Mouse (Mus musculus) forebrain, embryonic 14.5 days (tissue): ENCODE measurements around the gene Susd2. TPM values are rescaled to one million over a fixed set of nuclear protein-coding genes. Genes with fewer than 3 reads are reported as not detected.

ENCODE experiments used
- ATAC-seq: fragments of 200-750 bp; cut with Nextera tagmentation; 2 replicates; pipeline ENCODE4 v1.8.0; 2017; ENCODE audit warnings: mild to moderate bottlenecking, moderate library complexity
- DNase-seq: peaks from one replicate; pipeline ENCODE4 v3.0.0-alpha.2; 2015; ENCODE audit warnings: low spot score
- H3K27ac ChIP-seq: fragments of 300-500 bp; sonication (generic); 2 replicates; pipeline ENCODE4 v1.5.1; 2014; ENCODE audit warnings: low read depth, mild to moderate bottlenecking, control low read depth, low read length, moderate library complexity
- H3K27me3 ChIP-seq: fragments of 300-500 bp; sonication (generic); replicated peaks from 2 replicates; pipeline ENCODE4 v1.6.1; 2014; ENCODE audit warnings: low read length, control low read depth, mixed read lengths; ENCODE audit not compliant: control insufficient read depth, insufficient read depth
- H3K36me3 ChIP-seq: fragments of 300-500 bp; sonication (generic); 2 replicates; pipeline ENCODE4 v1.6.1; 2014; ENCODE audit warnings: low read length, control low read depth; ENCODE audit not compliant: control insufficient read depth, insufficient read depth
- H3K4me1 ChIP-seq: fragments of 300-500 bp; sonication (generic); 2 replicates; pipeline ENCODE4 v1.6.1; 2014; ENCODE audit warnings: antibody characterized with exemption, low read length, control low read depth; ENCODE audit not compliant: control insufficient read depth, insufficient read depth
- H3K4me2 ChIP-seq: fragments of 300-500 bp; sonication (generic); 2 replicates; pipeline ENCODE4 v1.6.1; 2014; ENCODE audit warnings: mild to moderate bottlenecking, control low read depth, low read length
- H3K4me3 ChIP-seq: fragments of 300-500 bp; sonication (generic); 2 replicates; pipeline ENCODE4 v1.5.1; 2014; ENCODE audit warnings: low read depth, low read length, control low read depth
- H3K9ac ChIP-seq: fragments of 300-500 bp; sonication (generic); 2 replicates; pipeline ENCODE4 v1.6.1; 2014; ENCODE audit warnings: mild to moderate bottlenecking, low read length, control low read depth, moderate library complexity
- H3K9me3 ChIP-seq: fragments of 300-500 bp; sonication (generic); replicated peaks from 2 replicates; pipeline ENCODE4 v1.6.1; 2016; ENCODE audit warnings: low read length, control low read depth, mixed read lengths; ENCODE audit not compliant: control insufficient read depth
- WGBS: fragments of 180-500 bp; shearing (Covaris S2); extraction: QIAGEN DNeasy Blood & Tissue Kit; methylation state at CpG from one replicate; pipeline ENCODE4 v1.1.7; 2014; 5-methylcytosine and 5-hydroxymethylcytosine counted together
- polyA plus RNA-seq: library from polyadenylated mRNA; unstranded; fragments of >200 nt; fragmentation: Nextera tagmentation; extraction: Ambion mirVana; gene quantifications from 2 replicates; pipeline ENCODE4 v1.2.1, GENCODE M21; 2014

Susd2 gene
- polyA plus RNA-seq, 1 experiment from 2014 or later = 1.3 TPM

- DNase-seq = no peak
- WGBS = 87% methylated on average over 7 of the region's 7 CpGs
- Histone ChIP-seq H3K4me2 (no peak overlapping the region), H3K4me3 (no peak overlapping the region), H3K9ac (no peak overlapping the region), H3K27ac (no peak overlapping the region), H3K4me1 (no peaks in the 10 kb centered on the region), H3K36me3 (peaks cover 23% of the 10 kb centered on the region; the same call in 1 of the 2 replicates), H3K27me3 (no peaks in the 10 kb centered on the region), H3K9me3 (no peaks in the 10 kb centered on the region)
- ATAC-seq = no peak
These were observed 33.2 kb upstream of the Susd2 start for GRCm38 (mm10) chr10:75676819-75677565.

GRCm38 (mm10) chr10:75676286-75676685 is 32.5 kb upstream of the Susd2 start:
- Histone ChIP-seq H3K9me3 (no peaks in the 10 kb centered on the region), H3K4me2 (no peak overlapping the region), H3K4me3 (no peak overlapping the region), H3K9ac (no peak overlapping the region), H3K4me1 (no peaks in the 10 kb centered on the region), H3K36me3 (peaks cover 24% of the 10 kb centered on the region; the same call in 1 of the 2 replicates), H3K27me3 (no peaks in the 10 kb centered on the region), H3K27ac (no peak overlapping the region)
- ATAC-seq = no peak
- no peak for DNase-seq
- 92% methylated on average over 2 of the region's 2 CpGs for WGBS

GRCm38 (mm10) chr10:75675594-75675993 is 31.8 kb upstream of the Susd2 start:
- Histone ChIP-seq H3K36me3 (peaks cover 31% of the 10 kb centered on the region), H3K27ac (no peak overlapping the region), H3K4me2 (no peak overlapping the region), H3K4me3 (no peak overlapping the region), H3K27me3 (no peaks in the 10 kb centered on the region), H3K4me1 (no peaks in the 10 kb centered on the region), H3K9ac (no peak overlapping the region), H3K9me3 (no peaks in the 10 kb centered on the region)
- 81% methylated on average over 8 of the region's 8 CpGs for WGBS
- no peak for DNase-seq
- no peak for ATAC-seq

- WGBS = 96% methylated on average over 1 of the region's 1 CpGs
- no peak for ATAC-seq
- H3K9me3 ChIP-seq = no peaks in the 10 kb centered on the region
These were observed 26.1 kb upstream of the Susd2 start for GRCm38 (mm10) chr10:75669936-75670335.

GRCm38 (mm10) chr10:75667911-75668270 is 24.1 kb upstream of the Susd2 start:
- H3K9me3 ChIP-seq = no peaks in the 10 kb centered on the region
- DNase-seq (peak; percentile 51), ATAC-seq (peak; percentile 51)
- no peaks in the 10 kb centered on the region for H3K27me3 ChIP-seq
- H3K4me3 ChIP-seq = peak overlapping the region; percentile 53
- H3K4me1 ChIP-seq = peaks cover 13% of the 10 kb centered on the region
- peak overlapping the region; percentile 73 for H3K9ac ChIP-seq
- H3K4me2 ChIP-seq = peak overlapping the region; percentile 100
- WGBS = under 1% methylated on average over 23 of the region's 23 CpGs
- H3K36me3 ChIP-seq = peaks cover 19% of the 10 kb centered on the region; the same call in 1 of the 2 replicates
- H3K27ac ChIP-seq = peak overlapping the region; percentile 78; the same call in 1 of the 2 replicates

More at GRCm38 (mm10) chr10:75669936-75670335, 26.1 kb upstream of the Susd2 start:
- Histone ChIP-seq H3K9ac (no peak overlapping the region), H3K27me3 (no peaks in the 10 kb centered on the region), H3K4me1 (peaks cover 13% of the 10 kb centered on the region), H3K27ac (no peak overlapping the region), H3K4me2 (no peak overlapping the region), H3K36me3 (peaks cover 16% of the 10 kb centered on the region; the same call in 1 of the 2 replicates), H3K4me3 (no peak overlapping the region)
- DNase-seq = no peak

GRCm38 (mm10) chr10:75667115-75667910 is 23.5 kb upstream of the Susd2 start:
- under 1% methylated on average over 61 of the region's 63 CpGs for WGBS
- peak overlapping the region; percentile 100 for H3K4me2 ChIP-seq
- no peaks in the 10 kb centered on the region for H3K9me3 ChIP-seq
- H3K4me3 ChIP-seq = peak overlapping the region; percentile 53
- no peaks in the 10 kb centered on the region for H3K27me3 ChIP-seq
- H3K36me3 ChIP-seq = peaks cover 25% of the 10 kb centered on the region
- DNase-seq (peak; percentile 88), ATAC-seq (peak; percentile 77)
- peak overlapping the region; percentile 73 for H3K9ac ChIP-seq
- peaks cover 13% of the 10 kb centered on the region for H3K4me1 ChIP-seq
- H3K27ac ChIP-seq = peak overlapping the region; percentile 78

GRCm38 (mm10) chr10:75666451-75667030 is 22.7 kb upstream of the Susd2 start:
- peaks cover 13% of the 10 kb centered on the region for H3K4me1 ChIP-seq
- ATAC-seq (0 out of 2 replicates have a peak, but pooled peaks have one; percentile 1), DNase-seq (peak; percentile 35)

GRCm38 (mm10) chr10:75664673-75665270 is 21.0 kb upstream of the Susd2 start:
- 86% methylated on average over 6 of the region's 6 CpGs for WGBS
- ATAC-seq = no peak
- H3K4me1 ChIP-seq = peaks cover 13% of the 10 kb centered on the region
- no peak for DNase-seq
- H3K4me3 ChIP-seq = no peak overlapping the region
- no peak overlapping the region for H3K9ac ChIP-seq
- H3K4me2 ChIP-seq = no peak overlapping the region
- H3K27ac ChIP-seq = no peak overlapping the region
- H3K36me3 ChIP-seq = peaks cover 18% of the 10 kb centered on the region
- no peaks in the 10 kb centered on the region for H3K27me3 ChIP-seq
- H3K9me3 ChIP-seq = no peaks in the 10 kb centered on the region

More at GRCm38 (mm10) chr10:75666451-75667030, 22.7 kb upstream of the Susd2 start:
- Histone ChIP-seq H3K9me3 (no peaks in the 10 kb centered on the region), H3K27me3 (no peaks in the 10 kb centered on the region), H3K27ac (peak overlapping the region; percentile 71), H3K4me3 (peak overlapping the region; percentile 53; the same call in 1 of the 2 replicates), H3K9ac (peak overlapping the region; percentile 73), H3K36me3 (peaks cover 30% of the 10 kb centered on the region), H3K4me2 (peak overlapping the region; percentile 100)
- 15% methylated on average over 4 of the region's 4 CpGs for WGBS
